Mouse (Mus musculus) small intestine, adult 2 months (tissue): ENCODE data around the gene Hcar2.

Experiments
- CTCF ChIP-seq: fragments of 200-500 bp; IDR thresholded peaks from 2 replicates; pipeline ENCODE4 v1.5.1; 2012; ENCODE audit warnings: low read depth, mild to moderate bottlenecking, control low read depth, inconsistent platforms, low read length, moderate library complexity, mixed read lengths; ENCODE audit not compliant: insufficient replicate concordance, insufficient read length; ENCODE audit errors: extremely low read depth
- POLR2A ChIP-seq: fragments of 200-500 bp; IDR thresholded peaks from 2 replicates; pipeline ENCODE4 v1.6.1; 2012; ENCODE audit warnings: low read depth, mild to moderate bottlenecking, control low read depth, inconsistent platforms, low read length, moderate library complexity

- peak; percentile 23; the same call in 1 of the 2 replicates for TF ChIP-seq CTCF
- no peak for TF ChIP-seq POLR2A
These were observed 37.6 kb downstream of the Hcar2 start for GRCm38 (mm10) chr5:123827659-123828091.
